Mouse (Mus musculus): ENCODE measurements around the gene Map3k5. TPM values are rescaled to one million over a fixed set of nuclear protein-coding genes. Genes with fewer than 3 reads are reported as not detected.

Gene Map3k5
- polyA plus RNA-seq, 1 experiment from 2014 or later: 1.4 TPM

GRCm38 (mm10) chr10:20149835-20150355 lies 215.6 kb downstream of the Map3k5 start:
- peak overlapping the region; percentile 80 for H3K4me3 ChIP-seq (replicated peaks)
- H3K27ac ChIP-seq: no peak overlapping the region
- ATAC-seq (ENCODE audit: insufficient number of reproducible peaks, insufficient read depth, low FRiP score, low TSS enrichment, low read depth): no peak
- H3K27me3 ChIP-seq: peaks cover 47% of the 10 kb centered on the region
- H3K4me2 ChIP-seq: peak overlapping the region; percentile 93
- no peaks in the 10 kb centered on the region for H3K36me3 ChIP-seq
- H3K4me1 ChIP-seq (replicated peaks): peaks cover 5% of the 10 kb centered on the region
- no peak overlapping the region for H3K9ac ChIP-seq (replicated peaks)
- 3% methylated on average over 13 of the region's 13 CpGs for WGBS
- H3K9me3 ChIP-seq: no peaks in the 10 kb centered on the region

- no peak overlapping the region for H3K4me2 ChIP-seq
- no peaks in the 10 kb centered on the region for H3K36me3 ChIP-seq
- no peak for ATAC-seq (ENCODE audit: insufficient number of reproducible peaks, insufficient read depth, low FRiP score, low TSS enrichment, low read depth)
- H3K4me1 ChIP-seq (replicated peaks): peaks cover 5% of the 10 kb centered on the region
- no peak overlapping the region for H3K27ac ChIP-seq
- 98% methylated on average over 1 of the region's 1 CpGs for WGBS
- peaks cover 36% of the 10 kb centered on the region for H3K27me3 ChIP-seq
- H3K9ac ChIP-seq (replicated peaks): no peak overlapping the region
- no peak overlapping the region for H3K4me3 ChIP-seq (replicated peaks)
- H3K9me3 ChIP-seq: no peaks in the 10 kb centered on the region
Measured at GRCm38 (mm10) chr10:20152131-20152530, 217.9 kb downstream of the Map3k5 start.

GRCm38 (mm10) chr10:20153507-20153906 lies 219.2 kb downstream of the Map3k5 start:
- WGBS: 63% methylated on average over 2 of the region's 2 CpGs
- no peak for ATAC-seq (ENCODE audit: insufficient number of reproducible peaks, insufficient read depth, low FRiP score, low TSS enrichment, low read depth)
- no peak overlapping the region for H3K27ac ChIP-seq

GRCm38 (mm10) chr10:20155401-20155800 lies 221.1 kb downstream of the Map3k5 start:
- no peaks in the 10 kb centered on the region for H3K36me3 ChIP-seq
- no peak overlapping the region for H3K27ac ChIP-seq
- ATAC-seq (ENCODE audit: insufficient number of reproducible peaks, insufficient read depth, low FRiP score, low TSS enrichment, low read depth): no peak
- H3K9me3 ChIP-seq: no peaks in the 10 kb centered on the region
- H3K9ac ChIP-seq (replicated peaks): no peak overlapping the region
- no peak overlapping the region for H3K4me3 ChIP-seq (replicated peaks)
- H3K27me3 ChIP-seq: peaks cover 4% of the 10 kb centered on the region
- H3K4me2 ChIP-seq: no peak overlapping the region
- H3K4me1 ChIP-seq (replicated peaks): no peaks in the 10 kb centered on the region
- 84% methylated on average over 7 of the region's 7 CpGs for WGBS

More at GRCm38 (mm10) chr10:20153507-20153906, 219.2 kb downstream of the Map3k5 start:
- Histone ChIP-seq H3K9ac (replicated peaks) (no peak overlapping the region), H3K4me3 (replicated peaks) (no peak overlapping the region), H3K27me3 (peaks cover 23% of the 10 kb centered on the region), H3K4me2 (no peak overlapping the region), H3K9me3 (no peaks in the 10 kb centered on the region), H3K36me3 (no peaks in the 10 kb centered on the region), H3K4me1 (replicated peaks) (peaks cover 2% of the 10 kb centered on the region)

GRCm38 (mm10) chr10:20157021-20157726 lies 222.9 kb downstream of the Map3k5 start:
- Histone ChIP-seq H3K36me3 (no peaks in the 10 kb centered on the region), H3K9me3 (no peaks in the 10 kb centered on the region), H3K27ac (no peak overlapping the region), H3K4me1 (replicated peaks) (peaks cover 3% of the 10 kb centered on the region; the same call in 1 of the 2 replicates), H3K4me2 (no peak overlapping the region), H3K27me3 (no peaks in the 10 kb centered on the region; the same call in 1 of the 2 replicates), H3K9ac (replicated peaks) (no peak overlapping the region), H3K4me3 (replicated peaks) (no peak overlapping the region)
- 85% methylated on average over 8 of the region's 8 CpGs for WGBS
- no peak for ATAC-seq (ENCODE audit: insufficient number of reproducible peaks, insufficient read depth, low FRiP score, low TSS enrichment, low read depth)

GRCm38 (mm10) chr10:20158756-20159155 lies 224.5 kb downstream of the Map3k5 start:
- 56% methylated on average over 4 of the region's 4 CpGs for WGBS
- Histone ChIP-seq H3K27ac (no peak overlapping the region), H3K27me3 (no peaks in the 10 kb centered on the region), H3K4me1 (replicated peaks) (peaks cover 8% of the 10 kb centered on the region; the same call in 1 of the 2 replicates), H3K36me3 (no peaks in the 10 kb centered on the region), H3K4me3 (replicated peaks) (no peak overlapping the region), H3K9ac (replicated peaks) (no peak overlapping the region), H3K4me2 (no peak overlapping the region), H3K9me3 (no peaks in the 10 kb centered on the region)
- no peak for ATAC-seq (ENCODE audit: insufficient number of reproducible peaks, insufficient read depth, low FRiP score, low TSS enrichment, low read depth)

GRCm38 (mm10) chr10:20159308-20159707 lies 225.0 kb downstream of the Map3k5 start:
- H3K9ac ChIP-seq (replicated peaks): no peak overlapping the region
- no peaks in the 10 kb centered on the region for H3K9me3 ChIP-seq
- H3K36me3 ChIP-seq: no peaks in the 10 kb centered on the region
- no peak overlapping the region for H3K4me3 ChIP-seq (replicated peaks)
- H3K27me3 ChIP-seq: no peaks in the 10 kb centered on the region
- WGBS: 89% methylated on average over 5 of the region's 5 CpGs
- no peak overlapping the region for H3K4me2 ChIP-seq
- ATAC-seq (ENCODE audit: insufficient number of reproducible peaks, insufficient read depth, low FRiP score, low TSS enrichment, low read depth): no peak
- no peak overlapping the region for H3K27ac ChIP-seq
- peaks cover 8% of the 10 kb centered on the region; the same call in 1 of the 2 replicates for H3K4me1 ChIP-seq (replicated peaks)

GRCm38 (mm10) chr10:20160914-20161313 lies 226.6 kb downstream of the Map3k5 start:
- Histone ChIP-seq H3K27me3 (no peaks in the 10 kb centered on the region), H3K4me3 (replicated peaks) (no peak overlapping the region), H3K9me3 (no peaks in the 10 kb centered on the region), H3K4me1 (replicated peaks) (peaks cover 8% of the 10 kb centered on the region; the same call in 1 of the 2 replicates), H3K9ac (replicated peaks) (no peak overlapping the region), H3K27ac (no peak overlapping the region), H3K36me3 (no peaks in the 10 kb centered on the region), H3K4me2 (no peak overlapping the region)
- WGBS: 66% methylated on average over 8 of the region's 8 CpGs
- ATAC-seq (ENCODE audit: insufficient number of reproducible peaks, insufficient read depth, low FRiP score, low TSS enrichment, low read depth): no peak

GRCm38 (mm10) chr10:20164810-20165209 lies 230.5 kb downstream of the Map3k5 start:
- no peak for ATAC-seq (ENCODE audit: insufficient number of reproducible peaks, insufficient read depth, low FRiP score, low TSS enrichment, low read depth)
- Histone ChIP-seq H3K9me3 (no peaks in the 10 kb centered on the region), H3K4me3 (replicated peaks) (no peak overlapping the region), H3K27ac (no peak overlapping the region), H3K9ac (replicated peaks) (no peak overlapping the region), H3K4me1 (replicated peaks) (peaks cover 15% of the 10 kb centered on the region), H3K27me3 (0 out of 2 replicates have a peak, but pooled peaks cover 5% of the 10 kb centered on the region), H3K4me2 (no peak overlapping the region), H3K36me3 (no peaks in the 10 kb centered on the region)
- WGBS: 81% methylated on average over 5 of the region's 5 CpGs

- no peak overlapping the region for H3K4me3 ChIP-seq (replicated peaks)
- peaks cover 32% of the 10 kb centered on the region for H3K4me1 ChIP-seq (replicated peaks)
- no peak overlapping the region for H3K4me2 ChIP-seq
- 50% methylated on average over 11 of the region's 11 CpGs for WGBS
- no peak for ATAC-seq (ENCODE audit: insufficient number of reproducible peaks, insufficient read depth, low FRiP score, low TSS enrichment, low read depth)
- H3K27ac ChIP-seq: no peak overlapping the region
- 0 out of 2 replicates have a peak, but pooled peaks cover 5% of the 10 kb centered on the region for H3K27me3 ChIP-seq
- H3K9ac ChIP-seq (replicated peaks): no peak overlapping the region
- no peaks in the 10 kb centered on the region for H3K36me3 ChIP-seq
- H3K9me3 ChIP-seq: no peaks in the 10 kb centered on the region
Measured at GRCm38 (mm10) chr10:20166797-20167196, 232.5 kb downstream of the Map3k5 start.

- Histone ChIP-seq H3K9me3 (no peaks in the 10 kb centered on the region), H3K27me3 (0 out of 2 replicates have a peak, but pooled peaks cover 5% of the 10 kb centered on the region), H3K36me3 (no peaks in the 10 kb centered on the region), H3K4me1 (replicated peaks) (peaks cover 30% of the 10 kb centered on the region), H3K27ac (no peak overlapping the region), H3K4me3 (replicated peaks) (no peak overlapping the region), H3K9ac (replicated peaks) (no peak overlapping the region), H3K4me2 (no peak overlapping the region)
- no peak for ATAC-seq (ENCODE audit: insufficient number of reproducible peaks, insufficient read depth, low FRiP score, low TSS enrichment, low read depth)
- 97% methylated on average over 4 of the region's 4 CpGs for WGBS
Measured at GRCm38 (mm10) chr10:20167467-20167866, 233.2 kb downstream of the Map3k5 start.
